Mouse (Mus musculus) frontal cortex, adult 2 months (tissue): ENCODE data around the gene Ptges. TPM values are rescaled to one million over a fixed set of nuclear protein-coding genes. Genes with fewer than 3 reads are reported as not detected.
A peak's percentile ranks its signal among the peaks of the same experiment; 100 is the strongest.

Source experiments
- DNase-seq, 2 experiments: peaks; one replicate each; pipeline ENCODE4 v3.0.0; 2022; ENCODE audit warnings: low spot score in 1 of 2; ENCODE audit errors: extremely low spot score in 1 of 2
- polyA plus RNA-seq: library from polyadenylated mRNA; depleted of rRNA; stranded (reverse); fragments of >200 nt; gene quantifications from 2 replicates; pipeline ENCODE4 v1.2.3, GENCODE M21; 2012

Ptges gene
- polyA plus RNA-seq, 1 experiment: 9.3 TPM

DNA sequence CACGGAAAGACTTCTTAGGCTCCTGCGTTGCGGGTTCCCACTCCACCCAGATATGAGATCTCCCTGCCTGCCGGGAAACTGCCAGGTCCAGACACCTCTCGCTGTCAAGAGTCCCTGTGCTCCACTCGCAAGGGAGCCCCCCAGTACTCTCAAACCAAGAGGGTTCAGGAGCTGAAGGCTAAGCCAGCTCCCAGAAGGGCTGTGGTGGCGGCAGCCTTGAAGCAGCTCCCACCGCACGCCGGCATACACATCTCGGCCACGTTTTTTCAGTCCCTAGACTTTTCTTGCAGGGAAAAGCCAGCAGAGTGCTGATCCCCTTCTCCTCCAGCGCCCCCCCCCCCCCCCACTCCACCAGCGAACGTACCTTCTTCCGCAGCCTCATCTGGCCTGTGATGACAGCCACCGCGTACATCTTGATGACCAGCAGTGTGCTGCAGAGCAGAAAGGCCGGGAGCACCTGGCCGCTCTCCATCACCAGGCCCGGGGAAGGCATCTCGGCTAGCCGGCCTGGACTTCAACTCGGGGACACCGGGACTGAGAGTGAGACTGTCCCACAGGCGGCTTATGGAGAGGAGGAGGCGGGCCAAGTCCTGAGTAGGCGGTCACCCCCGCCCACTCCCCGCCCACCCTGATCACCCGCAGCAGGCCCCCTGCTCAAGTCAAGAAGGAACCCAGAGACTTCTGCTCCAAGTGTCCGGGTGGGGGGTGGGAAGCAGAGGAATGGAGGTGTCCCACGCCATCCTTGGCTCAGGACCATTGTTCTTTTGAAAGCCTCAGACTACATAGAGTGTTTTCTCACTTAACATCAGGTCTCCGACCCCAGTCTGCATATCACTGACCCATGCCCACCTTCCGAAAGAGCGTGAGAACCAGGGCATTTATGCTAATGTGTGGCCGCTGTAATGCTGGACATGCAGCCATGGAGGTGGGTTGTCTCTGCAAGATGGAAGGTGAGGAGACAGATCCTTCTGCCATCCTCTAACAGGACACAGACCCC is 26.6 kb downstream of the Ptges start:
- DNase-seq: no peak

- no peak for DNase-seq
Measured at GRCm38 (mm10) chr2:30902256-30902655, 27.4 kb downstream of the Ptges start.

DNA sequence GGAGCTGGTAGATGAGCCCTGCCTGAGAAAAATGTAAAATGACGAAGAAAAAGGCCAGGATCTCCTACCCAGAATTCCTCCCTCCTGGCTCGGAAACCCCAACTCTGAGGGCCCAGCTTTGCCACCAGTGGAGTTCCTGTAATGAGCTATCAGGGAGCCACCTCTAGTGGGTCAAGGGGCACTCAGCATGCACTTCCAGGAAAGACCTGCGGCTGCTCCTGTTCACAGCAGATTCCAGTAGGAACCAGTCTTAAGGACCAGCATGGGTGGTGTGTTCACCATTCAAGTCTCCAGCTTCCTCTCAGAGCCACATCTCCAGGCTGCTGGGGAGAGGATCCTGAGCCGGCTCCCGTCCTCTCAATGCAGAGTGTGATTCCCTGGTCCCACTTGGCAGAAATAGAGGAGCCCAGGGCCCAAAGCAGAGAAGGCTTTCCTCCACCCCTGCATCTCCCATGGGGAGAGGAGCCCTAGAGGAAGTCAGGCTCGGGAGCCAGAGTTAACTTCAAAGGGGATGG is 28.0 kb downstream of the Ptges start:
- DNase-seq: no peak

DNA sequence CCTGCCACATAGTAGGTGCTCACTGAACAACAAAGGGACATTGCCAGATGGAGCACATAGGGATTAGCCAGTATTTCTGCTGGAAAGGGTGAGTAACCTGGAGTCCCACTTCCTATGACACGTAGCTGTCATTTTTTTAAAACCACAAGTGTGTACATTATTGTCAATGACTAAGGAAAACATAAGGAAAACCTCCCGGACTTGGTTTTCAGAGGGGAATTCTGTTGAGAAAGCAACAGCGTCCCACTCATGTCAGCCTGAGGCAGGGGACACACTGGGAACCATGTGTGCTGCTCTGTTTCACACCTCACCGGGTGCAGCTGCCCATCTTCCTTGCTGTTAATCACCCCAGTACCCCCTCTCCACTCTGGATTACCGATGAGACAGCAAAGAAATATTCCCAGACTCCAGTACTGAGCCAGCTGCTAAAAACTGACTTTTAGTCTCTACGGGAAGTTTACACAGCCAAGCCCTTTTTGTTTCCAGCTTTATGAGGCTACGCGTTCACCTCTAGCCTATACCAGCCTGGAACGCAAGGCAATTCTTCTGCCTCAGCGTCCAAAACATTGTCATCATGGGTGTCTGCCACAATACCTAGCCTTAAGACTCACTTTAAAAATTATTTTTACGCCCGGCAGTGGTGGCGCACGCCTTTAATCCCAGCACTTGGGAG is 30.1 kb downstream of the Ptges start:
- DNase-seq: no peak

- DNase-seq: no peak
Measured at GRCm38 (mm10) chr2:30897291-30897690, 32.4 kb downstream of the Ptges start.

DNA sequence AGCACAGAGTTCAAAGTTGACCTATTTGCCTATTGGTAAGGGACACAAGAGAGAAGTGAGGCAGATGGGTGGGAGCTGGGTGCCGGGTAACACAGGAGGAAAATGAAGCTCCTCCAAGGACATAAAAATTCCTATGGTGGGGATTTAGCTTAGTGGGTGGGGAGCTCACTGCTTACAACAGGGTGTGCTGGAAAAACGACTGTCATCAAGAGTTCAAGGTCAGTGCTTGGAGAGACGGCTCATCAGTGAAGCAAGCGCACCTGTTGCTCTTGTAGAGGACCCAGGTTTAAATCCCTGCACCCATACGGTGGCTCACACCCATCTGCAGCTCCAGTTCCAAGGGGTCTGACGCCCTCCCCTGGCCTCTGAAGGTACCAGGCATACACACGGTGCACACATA is 35.7 kb downstream of the Ptges start:
- DNase-seq: no peak

- DNase-seq: no peak
Measured at GRCm38 (mm10) chr2:30893399-30893798, 36.3 kb downstream of the Ptges start.

DNA sequence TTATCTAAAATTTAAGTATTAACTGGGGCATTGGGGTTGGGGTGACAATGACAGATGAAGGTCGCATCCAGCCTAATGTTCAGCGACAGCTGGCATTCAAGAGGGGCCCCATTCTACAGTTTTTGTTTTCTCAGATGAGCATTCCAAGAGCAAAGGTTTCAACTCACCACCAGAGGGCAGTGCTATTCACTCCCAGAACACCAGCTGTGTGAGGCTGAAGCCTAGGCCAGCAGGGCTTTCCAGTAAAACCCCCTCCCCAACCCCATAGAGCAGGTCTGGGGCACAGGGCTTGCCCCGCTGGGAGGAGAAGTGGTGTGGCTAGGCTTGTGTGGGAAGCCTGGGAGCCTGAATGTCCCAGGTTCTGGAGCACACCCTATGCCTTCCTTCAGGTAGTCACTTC is 38.7 kb downstream of the Ptges start:
- peak in 1 of 2 experiments; percentile 68 for DNase-seq

GRCm38 (mm10) chr2:30885453-30886163 is 44.1 kb downstream of the Ptges start:
- DNase-seq: peak; percentile 46 to 78

GRCm38 (mm10) chr2:30884852-30885373 is 44.8 kb downstream of the Ptges start:
- no peak for DNase-seq

GRCm38 (mm10) chr2:30881215-30881614 is 48.4 kb downstream of the Ptges start:
- DNase-seq: no peak

- no peak for DNase-seq
Measured at GRCm38 (mm10) chr2:30879481-30879880, 50.2 kb downstream of the Ptges start.

DNA sequence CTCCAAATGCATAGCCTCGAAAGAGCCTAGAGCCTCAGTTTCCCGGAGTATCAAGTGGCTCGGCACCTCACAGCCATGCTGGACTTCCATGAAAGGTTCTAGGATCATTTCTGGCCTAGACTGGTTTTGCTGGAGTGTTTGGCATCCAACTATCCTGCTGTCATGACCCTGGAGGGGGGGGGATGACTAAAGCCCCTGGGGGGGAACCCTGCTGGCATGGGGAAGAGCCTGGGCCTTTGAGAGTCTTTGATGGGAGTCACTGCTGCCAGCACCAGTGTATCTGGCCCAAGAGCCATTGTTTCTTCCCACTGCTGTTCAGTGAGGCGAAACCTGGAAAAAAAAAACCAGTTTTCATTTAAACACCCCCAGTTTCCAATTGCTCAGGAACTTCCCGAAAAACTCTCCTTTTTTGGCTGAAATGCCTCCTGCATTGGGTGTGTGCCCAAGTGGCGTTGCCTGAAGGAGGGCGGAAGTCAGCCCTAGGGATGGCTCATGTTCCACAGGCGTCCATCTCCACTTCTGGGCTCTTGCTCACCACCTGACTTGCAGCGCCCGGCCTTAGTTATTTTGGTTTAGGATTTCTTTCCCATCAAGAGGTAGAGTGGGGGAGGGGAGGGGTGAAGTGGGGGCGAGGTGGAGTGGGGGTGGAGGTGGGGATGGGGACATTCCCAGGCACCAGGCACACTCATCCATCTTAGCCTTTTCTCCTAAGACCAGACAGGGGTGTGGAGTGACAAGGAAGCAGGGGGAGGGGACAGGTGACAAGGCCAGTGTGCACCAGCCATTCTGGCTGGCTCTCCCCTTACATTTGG is 53.8 kb downstream of the Ptges start:
- peak in 1 of 2 experiments; percentile 20 for DNase-seq

GRCm38 (mm10) chr2:30875096-30875495 is 54.6 kb downstream of the Ptges start:
- no peak for DNase-seq

GRCm38 (mm10) chr2:30874445-30874844 is 55.2 kb downstream of the Ptges start:
- no peak for DNase-seq

GRCm38 (mm10) chr2:30872669-30873068 is 57.0 kb downstream of the Ptges start:
- DNase-seq: no peak

GRCm38 (mm10) chr2:30870863-30871262 is 58.8 kb downstream of the Ptges start:
- peak; percentile 18 to 36 for DNase-seq

DNA sequence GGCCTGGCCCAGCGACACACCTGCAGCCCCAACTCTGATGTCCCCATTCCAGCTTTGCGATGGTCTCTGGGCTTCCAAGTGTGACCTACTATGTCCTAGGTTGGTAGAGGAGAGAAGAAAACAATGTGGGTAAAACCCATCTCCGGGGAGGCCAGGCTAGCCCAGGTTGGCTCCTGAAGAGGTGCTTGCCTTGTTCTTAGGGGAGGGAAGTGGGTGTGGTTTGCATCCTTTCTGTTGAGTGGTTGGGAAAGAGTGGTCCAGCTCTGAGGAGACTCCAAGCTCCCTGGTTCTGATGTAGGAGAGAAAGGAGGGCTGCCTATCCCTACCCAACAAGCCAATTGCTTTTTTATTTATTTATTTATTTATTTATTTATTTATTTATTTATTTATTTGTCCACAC is 64.2 kb downstream of the Ptges start:
- DNase-seq: no peak

GRCm38 (mm10) chr2:30864968-30865381 is 64.7 kb downstream of the Ptges start:
- no peak for DNase-seq

GRCm38 (mm10) chr2:30863574-30863973 is 66.1 kb downstream of the Ptges start:
- no peak for DNase-seq
